Mouse (Mus musculus): ENCODE results near the gene Sik2.

Gene Sik2

DNA sequence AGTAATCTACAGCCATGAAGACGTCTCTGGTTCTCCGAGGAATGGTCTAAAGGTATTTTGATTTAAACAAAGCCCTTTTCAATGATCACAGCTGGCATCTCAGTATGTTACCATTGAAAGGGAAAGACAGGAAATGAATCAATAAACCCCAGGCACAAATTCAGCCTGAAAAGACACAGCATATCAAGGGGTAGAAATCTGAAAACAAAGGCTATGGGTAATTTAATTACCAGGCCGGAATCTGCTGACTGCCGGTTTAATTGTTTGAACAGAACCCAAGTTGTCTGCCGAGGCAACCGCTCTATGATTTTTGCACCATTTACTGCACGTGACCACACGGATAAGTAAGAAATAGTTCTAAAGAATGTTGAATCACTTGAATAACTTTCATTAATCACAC lies 22.8 kb downstream of the Sik2 start:
- DNase-seq (ENCODE audit: low spot score), result no peak

DNA sequence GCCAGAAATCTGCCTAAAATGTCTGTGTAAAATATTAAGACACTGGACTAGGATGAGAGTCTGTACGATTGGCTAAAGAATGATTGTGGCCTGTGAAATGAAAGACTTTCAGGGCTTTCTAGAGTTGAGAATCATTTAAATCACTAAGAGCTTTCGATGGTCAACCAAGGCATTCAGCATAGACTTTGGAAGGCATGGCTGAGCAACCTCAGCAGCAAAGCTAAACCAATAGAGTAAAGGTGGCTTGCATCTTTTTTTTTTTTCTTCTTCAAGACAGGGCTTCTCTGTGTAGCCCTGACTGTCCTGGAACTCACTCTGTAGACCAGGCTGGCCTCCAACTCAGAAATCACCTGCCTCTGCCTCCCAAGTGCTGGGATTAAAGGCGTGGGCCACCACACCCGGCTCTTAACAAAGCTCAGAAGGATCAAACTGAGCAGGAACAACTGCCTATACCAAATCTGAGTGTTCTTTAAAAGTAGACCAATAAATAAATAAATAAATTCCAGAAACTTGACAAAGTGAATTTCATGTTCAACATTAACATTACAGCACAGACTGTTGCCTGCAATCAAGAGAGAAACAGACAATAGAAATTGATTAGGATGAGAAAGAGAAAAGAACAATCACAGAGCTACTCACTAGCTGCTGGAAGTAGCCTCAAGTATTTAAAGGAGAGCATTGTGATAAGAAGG lies 27.2 kb downstream of the Sik2 start:
- no peak for DNase-seq (ENCODE audit: low spot score)

DNA sequence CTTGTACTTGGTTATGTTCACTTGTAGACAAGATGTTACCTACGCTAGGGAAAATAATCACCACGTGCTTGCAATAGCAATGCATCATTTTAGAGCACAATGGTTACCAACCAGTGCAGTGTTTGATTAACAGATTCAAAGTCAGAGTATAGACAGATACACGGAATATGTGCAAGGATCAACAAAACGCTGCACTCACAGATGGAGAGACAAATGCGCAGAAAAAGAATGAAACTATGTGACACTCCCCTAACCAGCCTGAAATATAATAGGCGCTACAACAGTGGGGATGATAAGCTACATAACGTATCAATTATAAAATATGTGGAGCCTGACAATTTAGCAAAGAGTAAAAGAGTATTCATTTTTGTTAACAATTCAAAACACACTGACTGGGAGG lies 34.2 kb downstream of the Sik2 start:
- no peak for DNase-seq (ENCODE audit: low spot score)

DNA sequence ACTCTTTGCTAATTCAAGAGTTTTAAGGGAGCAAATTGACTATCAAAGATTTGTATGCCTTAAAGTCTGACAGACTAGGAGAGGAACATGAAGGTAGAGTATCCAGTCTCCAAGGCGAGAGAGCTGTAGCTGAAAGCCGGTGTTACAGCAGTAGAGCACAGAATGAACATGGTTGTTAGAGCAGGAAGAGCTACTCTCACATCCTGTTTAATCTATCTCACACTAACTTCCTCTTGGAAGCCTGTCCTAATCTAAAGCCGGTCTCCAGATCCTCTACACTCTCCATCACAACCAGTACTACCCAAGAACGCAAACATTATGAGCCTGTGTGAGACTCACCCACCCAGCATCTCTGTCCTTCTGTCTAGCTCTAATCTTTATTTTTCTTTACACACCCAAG lies 38.5 kb downstream of the Sik2 start:
- DNase-seq (ENCODE audit: low spot score), result no peak

DNA sequence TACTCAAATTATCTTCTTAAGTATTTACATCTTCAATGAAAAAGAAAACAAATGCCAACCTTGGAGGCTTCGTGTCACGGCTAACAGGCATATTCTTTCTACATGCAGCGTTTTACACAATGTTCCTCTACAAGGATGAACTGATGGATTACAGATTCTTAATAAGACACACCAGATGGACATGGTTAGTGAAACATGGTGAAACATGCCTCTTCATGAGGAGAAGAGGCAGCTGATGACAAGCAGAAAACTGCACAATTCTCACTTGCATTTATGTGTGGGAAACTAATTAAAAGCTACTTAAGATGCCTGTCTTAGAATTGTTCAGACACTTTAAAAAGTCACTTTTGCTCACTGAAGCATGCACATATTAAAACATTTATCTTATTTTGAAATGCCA lies 39.6 kb downstream of the Sik2 start:
- DNase-seq (ENCODE audit: low spot score), result no peak

DNA sequence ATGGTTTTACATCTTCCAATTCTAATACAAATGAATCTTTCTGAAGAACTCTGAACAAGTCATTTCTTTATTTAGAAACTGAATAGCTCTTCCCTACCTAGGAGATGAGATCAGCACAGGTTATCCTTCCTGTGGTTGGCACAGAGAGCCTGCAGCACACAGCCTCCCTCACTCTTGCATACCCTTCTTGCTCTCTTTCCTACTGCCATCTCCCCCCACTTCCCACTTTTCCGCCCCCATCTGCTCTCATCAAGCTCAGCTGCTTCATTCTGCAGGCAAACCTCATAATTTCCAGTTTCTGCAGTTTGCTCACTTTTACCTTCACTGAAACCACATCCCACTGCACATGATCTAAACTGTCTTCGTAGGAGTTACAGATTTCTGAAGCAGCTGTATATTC lies 42.6 kb downstream of the Sik2 start:
- no peak for DNase-seq (ENCODE audit: low spot score)

DNA sequence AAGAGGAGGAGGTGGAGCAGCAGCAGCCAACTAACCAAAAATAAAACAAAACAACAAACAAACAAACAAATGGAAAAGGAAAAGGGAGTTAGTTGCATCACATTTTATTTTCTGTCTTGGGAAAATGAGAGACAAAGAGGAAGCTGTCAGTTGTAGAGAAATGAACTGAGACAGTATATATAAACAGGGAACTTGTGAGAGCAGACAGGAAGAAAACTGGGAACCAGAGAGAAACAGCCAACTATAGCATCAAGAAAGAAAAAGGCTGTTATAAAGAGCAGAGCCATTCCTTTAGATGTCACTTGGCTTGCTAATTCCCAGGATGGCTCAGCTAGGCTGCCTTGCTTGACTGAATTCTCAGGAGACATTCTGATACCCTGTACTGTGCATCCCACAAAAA lies 43.5 kb downstream of the Sik2 start:
- no peak for DNase-seq (ENCODE audit: low spot score)

DNA sequence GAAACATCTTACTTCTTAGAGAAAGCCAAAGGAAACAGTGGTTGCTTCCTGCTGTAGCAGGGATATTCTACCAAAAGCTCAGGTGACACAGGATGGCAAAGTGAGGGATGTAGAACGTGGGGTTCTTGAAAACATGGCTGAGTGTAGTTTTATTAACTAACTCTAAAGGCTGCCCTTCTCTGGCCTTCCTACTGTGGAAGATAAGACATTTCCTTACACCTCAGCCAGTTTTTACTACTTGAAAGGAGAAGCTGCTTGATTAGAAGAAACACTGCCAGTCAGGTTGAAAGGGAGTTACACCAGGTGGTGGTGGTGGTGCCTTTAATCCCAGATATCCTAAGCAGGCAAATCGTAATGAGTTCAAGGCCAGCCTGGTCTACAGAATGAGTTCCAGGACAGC lies 44.0 kb downstream of the Sik2 start:
- DNase-seq (ENCODE audit: low spot score), result no peak

DNA sequence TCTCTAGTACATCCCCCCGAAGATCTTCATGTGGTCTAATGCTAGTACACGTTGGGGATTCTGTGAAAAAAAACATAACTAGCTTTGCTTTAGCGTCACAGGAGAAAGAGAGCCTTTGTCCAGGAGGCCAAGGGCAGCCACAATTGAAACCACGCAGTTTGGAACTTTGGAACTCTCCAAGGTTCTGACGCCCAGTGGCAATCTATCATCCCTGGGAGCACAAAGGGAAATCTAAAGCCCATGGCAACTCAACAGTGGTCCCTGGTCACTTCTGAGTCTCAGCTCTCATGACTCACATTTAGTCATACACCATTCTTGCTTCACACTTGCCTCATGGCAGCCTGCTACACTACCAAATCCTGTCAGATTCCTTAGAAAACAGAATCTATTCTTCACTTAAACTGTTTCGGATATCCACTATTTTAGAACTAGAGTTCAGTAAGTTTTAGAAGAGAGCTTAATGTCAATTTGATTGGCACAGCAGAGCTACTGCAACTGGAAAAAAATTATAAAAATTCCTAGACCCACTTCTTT lies 50.9 kb downstream of the Sik2 start:
- no peak for DNase-seq (ENCODE audit: low spot score)

DNA sequence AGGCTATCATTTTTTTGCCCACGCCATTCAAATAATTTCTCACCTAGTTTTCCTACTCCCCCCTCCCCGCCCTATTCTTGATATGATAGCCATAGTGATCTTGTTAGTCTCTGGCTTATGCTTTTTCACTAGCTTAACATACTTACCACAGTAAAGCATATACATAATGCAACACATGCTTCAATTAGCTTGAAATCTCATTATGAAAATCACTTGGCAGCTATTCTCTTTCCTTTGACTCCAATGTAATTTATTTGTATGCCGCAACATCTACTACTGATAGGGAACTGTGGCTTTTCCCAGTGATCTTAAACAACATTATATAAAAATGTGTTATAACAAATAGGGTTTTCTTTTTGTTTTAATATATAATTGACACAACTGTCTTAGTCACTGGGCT lies 53.7 kb downstream of the Sik2 start:
- no peak for DNase-seq (ENCODE audit: low spot score)

DNA sequence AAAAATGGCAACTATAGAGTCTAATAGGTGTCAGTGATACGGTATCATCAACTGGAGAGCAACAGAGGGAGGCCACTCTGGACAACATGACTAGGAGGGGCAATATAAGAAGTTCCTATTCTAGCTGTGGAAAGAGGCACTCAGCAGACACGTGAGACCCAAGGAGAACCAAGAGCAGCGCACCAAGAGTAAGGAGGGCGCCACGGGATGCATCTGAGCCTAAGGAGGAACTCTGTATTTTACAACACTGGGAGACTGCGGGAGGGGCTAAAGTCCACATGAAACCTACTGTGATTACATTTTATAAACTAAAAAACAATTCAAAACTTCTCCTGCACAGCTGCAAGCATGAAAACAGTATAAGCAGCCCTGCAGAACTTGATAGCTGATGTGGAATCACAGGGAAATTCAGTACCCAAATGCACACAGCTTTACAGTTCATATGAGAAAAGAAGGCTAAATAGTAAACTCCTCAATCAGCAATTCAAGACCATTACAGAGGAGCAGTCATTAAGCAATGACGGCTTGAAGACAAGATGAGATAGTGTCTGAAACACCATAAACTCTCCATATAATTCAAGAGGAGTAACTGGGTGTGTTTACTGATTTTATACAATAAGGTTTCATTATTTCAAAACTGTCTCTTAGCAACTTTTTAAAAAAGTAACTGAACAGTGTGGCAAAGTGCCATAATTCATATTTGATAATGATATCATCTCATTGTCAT lies 60.6 kb downstream of the Sik2 start:
- DNase-seq (ENCODE audit: low spot score), result no peak

DNA sequence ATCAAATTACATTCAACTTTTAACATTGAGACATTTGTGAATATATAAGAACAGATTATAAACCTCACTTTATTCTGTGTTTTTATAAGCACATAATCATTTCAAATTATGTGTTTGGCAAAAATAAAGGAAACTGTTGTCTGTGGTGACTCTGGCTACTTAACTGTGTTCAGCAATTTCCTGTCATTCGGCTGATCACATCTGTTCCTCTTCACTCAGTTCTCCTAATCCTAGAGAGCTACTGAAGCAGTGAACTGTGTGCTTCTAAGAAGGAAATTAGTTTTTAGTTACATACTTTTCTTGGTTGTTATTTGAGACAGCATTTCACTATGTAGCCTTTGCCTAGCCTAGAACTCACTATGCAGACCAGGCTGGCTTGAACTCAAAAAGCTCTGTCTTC lies 62.5 kb downstream of the Sik2 start:
- DNase-seq (ENCODE audit: low spot score), result no peak

DNA sequence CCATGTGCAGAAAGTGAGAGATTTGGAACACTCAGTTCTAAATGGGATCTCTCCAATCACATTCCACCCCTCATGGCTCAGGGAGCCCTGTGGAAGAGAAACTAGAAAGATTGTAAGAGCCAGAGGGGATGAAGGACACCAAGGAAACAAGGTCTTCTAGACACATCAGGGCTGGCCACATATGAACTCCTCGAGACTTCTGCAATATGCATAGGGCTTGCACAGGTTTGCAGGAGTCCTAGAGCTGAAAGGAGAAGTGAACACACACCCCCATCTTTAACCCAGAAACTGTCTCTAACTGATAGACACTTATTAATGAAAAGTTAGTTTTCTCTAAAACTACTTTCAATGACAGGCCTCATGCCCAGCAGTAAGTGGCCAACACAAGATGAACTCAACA lies 64.0 kb downstream of the Sik2 start:
- DNase-seq (ENCODE audit: low spot score), result no peak

DNA sequence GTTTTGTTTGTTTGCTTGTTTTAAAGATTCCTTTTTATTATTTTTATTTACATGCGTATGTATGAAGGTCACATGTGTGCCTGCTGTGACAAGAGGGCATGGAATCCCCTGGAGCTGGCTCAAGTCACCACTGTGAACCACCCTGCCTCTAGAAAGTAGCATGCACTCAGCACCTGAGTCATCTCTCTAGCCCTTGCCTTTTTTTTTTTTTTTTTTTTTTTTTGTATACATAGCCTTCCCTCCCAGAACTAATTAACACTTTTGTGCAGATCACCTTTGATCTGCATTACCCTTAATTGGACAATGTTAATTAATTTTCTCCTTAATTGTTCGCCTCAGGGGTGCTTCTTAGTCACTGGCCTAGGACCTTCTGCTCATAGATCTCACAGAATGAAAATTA lies 66.2 kb downstream of the Sik2 start:
- no peak for DNase-seq (ENCODE audit: low spot score)

DNA sequence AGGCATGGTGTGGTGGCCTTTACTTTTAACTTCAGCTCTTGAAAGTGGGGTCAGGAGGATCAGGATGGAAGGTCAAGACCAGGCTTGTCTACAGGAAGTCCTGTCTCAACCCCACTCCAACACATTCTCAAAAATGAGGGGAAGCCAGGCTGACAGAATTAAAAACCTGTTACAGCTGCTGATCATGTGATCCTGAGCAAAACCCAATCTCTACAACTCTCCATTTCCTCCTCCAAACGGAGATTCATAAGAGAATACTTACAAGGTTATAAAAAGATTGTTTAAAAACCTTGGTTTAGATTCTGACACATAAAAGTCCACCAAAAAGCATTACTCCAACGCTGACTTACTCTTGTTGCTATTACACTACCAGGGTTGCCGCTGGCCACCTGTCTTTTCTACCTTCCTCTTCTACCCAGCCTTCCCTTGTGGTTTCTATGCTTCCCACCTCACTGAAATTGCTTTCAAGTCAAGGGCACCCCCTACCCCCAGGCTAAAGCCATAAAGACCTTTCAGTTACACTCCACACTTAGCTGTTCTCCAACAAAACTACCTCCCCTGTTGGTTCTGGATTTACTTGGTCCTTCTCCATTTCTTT lies 67.0 kb downstream of the Sik2 start:
- DNase-seq (ENCODE audit: low spot score), result no peak

DNA sequence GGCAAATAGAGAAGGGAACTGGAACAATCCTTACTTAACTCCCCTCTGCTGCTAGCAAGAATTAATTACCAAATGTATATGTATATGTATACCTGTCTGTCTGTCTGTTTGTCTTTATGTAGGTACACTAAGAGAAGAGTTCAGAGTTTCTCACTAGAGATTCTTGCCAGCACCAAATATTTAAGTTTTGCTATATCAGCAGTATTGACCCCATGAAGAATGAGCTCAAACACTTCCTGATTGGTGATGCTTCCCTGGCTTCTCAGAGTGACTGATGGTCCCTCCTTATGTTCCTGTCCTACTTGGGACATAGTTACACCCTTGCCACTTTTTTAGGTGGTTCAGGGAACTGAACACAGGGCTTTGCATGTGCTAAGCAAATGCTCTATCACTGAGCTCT lies 78.9 kb downstream of the Sik2 start:
- DNase-seq (ENCODE audit: low spot score), result no peak

DNA sequence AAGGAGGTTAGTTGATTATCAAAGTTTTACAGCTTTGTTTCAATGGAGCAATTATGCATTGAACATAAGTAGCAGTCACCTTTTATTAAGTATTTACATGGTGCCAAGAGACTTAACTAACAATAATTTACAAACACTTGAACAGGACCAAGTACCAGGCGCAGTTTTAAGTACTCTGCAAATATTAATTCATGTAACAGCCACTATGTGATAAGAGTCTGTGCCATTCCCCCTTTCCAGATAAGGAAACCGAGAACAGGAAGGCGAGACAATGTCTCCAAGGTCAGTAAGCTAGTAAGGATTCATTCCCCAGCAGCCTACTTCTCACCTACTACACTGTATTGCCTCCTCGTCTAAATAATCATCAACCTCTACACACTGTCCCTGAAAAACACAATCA lies 83.1 kb downstream of the Sik2 start:
- DNase-seq (ENCODE audit: low spot score), result peak; percentile 48

DNA sequence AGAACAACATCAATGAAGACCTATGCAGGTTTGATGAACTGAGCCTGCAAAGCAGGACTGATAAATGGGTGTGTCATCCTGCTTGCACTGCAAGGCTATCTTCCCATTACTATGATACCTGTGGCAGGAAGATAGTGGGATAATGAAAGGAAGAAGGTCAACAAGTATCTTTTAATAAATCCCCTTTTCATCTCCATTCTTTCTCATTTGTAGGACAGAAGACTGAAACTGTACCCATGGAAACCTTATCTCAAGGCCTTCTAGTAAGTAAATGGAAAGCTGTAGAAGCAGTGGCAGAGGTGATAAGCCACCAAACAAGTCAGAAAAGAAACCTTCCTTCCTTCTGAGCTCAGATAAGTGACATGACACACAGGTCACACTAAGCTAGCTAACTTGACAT lies 84.4 kb downstream of the Sik2 start:
- peak; percentile 79 for DNase-seq (ENCODE audit: low spot score)

DNA sequence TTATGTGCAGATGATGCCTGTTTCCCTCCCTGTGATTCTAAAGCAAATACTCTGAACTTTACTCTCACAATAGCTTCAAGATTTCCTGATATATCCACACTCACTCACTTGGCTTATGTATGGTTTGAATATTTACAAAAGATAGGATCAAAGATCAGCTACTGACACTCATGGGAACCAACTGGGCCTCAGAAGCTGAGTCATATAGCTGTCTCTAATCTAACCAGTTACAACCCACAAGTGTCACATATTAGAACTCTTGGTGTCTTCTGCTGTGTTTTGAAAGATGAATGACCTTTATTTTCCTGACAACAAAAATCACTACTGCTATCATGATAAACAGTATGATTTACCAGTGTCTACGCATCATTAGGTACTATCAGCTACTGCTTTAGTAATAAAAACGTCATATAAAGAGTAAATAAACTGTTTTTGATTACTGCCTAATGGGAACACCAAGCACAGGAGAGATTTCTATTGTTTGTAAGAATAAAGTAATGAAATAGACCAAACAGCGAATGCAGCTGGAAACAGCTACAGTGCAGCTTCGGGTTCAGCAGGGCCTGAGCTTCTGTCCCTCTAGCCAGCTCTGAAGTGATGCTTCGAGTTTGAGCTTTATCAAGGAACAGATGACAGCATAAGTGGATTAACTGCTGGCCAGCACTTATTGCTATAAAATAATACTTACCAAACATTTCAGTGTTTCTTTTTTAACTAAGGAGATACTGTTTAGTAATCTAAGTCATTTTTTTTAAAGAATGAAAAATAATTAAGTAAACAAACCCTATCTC lies 86.3 kb downstream of the Sik2 start:
- DNase-seq (ENCODE audit: low spot score), result peak; percentile 66

DNA sequence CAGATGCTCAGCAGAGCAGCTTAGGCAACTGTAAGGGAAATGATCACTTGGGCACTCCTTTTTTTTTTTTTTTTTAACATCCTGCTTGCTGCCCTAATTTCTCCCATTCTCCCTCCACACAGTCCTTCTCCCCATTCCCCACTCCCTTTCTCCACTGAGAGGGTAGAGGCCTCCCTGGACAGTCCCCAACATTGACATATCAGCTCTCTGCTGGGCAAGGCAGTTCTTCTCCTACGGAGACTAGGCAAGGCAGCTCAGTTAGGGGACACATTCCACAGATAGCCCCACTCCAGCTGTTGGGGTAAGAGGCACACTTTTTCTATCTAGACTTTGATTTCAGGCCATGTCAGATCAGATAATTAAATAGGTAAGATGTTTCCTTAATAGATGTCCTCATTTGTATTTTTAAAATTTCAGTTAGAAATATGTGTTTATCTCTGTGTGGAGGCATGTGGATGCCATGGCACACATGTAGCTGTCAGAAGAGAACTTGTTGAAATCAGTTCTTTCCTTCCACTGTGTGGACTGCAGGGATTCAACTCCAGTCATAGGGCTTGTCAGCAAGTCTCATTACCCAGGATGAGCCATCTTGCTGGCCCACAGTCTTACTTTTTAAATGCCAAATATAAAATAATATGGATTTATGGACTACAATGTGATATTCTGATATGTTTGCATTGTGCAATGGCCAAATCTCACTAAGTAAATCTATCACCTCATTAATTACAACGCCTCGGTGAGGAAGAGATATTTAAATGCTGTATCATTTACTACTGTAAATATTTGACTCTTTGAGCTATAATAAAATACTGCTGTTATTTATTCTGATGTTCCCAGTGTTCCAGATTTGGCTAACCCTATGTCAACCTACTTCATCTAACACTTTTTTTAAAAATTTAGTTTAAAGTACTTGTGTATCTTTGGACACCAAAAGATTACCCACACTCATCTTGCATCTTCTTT lies 87.7 kb downstream of the Sik2 start:
- no peak for DNase-seq (ENCODE audit: low spot score)

DNA sequence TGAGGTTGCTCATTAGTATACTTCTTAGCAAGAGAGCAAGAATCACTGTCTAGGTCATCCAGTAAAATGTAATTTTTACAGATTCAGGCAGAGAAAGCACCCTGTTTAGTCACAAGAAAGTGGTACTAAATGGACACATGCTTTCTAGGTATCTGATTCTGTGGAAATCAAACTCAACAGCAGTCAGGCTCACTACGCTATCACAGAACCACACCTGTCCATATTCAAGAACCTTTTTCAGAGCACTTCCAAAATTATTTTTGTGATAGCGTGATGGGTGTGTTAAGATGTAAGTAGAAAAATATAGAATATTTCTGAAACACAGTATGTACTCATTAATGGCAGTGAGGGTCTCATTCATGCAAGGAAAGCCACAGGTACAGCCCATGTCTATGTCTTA lies 89.3 kb downstream of the Sik2 start:
- peak; percentile 52 for DNase-seq (ENCODE audit: low spot score)
